Mouse (Mus musculus) neural tube, embryonic 11.5 days (tissue): ENCODE measurements around the gene Bin2. TPM values are rescaled to one million over a fixed set of nuclear protein-coding genes. Genes with fewer than 3 reads are reported as not detected.

Source experiments
- ATAC-seq: fragments of 200-750 bp; cut with Nextera tagmentation; 2 replicates; pipeline ENCODE4 v1.8.0; 2017; ENCODE audit warnings: moderate number of reproducible peaks, mild to moderate bottlenecking, moderate TSS enrichment, moderate library complexity; ENCODE audit not compliant: insufficient read depth, low FRiP score, low TSS enrichment
- DNase-seq: peaks from one replicate; pipeline ENCODE4 v3.0.0-alpha.2; 2015; ENCODE audit warnings: low spot score
- H3K27ac ChIP-seq: fragments of 300-500 bp; sonication (generic); 2 replicates; pipeline ENCODE4 v1.5.1; 2014; ENCODE audit warnings: low read depth, mild to moderate bottlenecking, low read length
- H3K27me3 ChIP-seq: fragments of 300-500 bp; sonication (generic); 2 replicates; pipeline ENCODE4 v1.6.1; 2014; ENCODE audit warnings: mild to moderate bottlenecking, low read length, mixed read lengths; ENCODE audit not compliant: control insufficient read depth, insufficient read depth
- H3K36me3 ChIP-seq: fragments of 300-500 bp; sonication (generic); 2 replicates; pipeline ENCODE4 v1.6.1; 2014; ENCODE audit warnings: mild to moderate bottlenecking, low read length, moderate library complexity, mixed read lengths; ENCODE audit not compliant: control insufficient read depth, insufficient read depth
- H3K4me1 ChIP-seq: fragments of 300-500 bp; sonication (generic); 2 replicates; pipeline ENCODE4 v1.6.1; 2014; ENCODE audit warnings: low read length, mixed read lengths; ENCODE audit not compliant: control insufficient read depth, insufficient read depth
- H3K4me2 ChIP-seq: fragments of 300-500 bp; sonication (generic); 2 replicates; pipeline ENCODE4 v1.6.1; 2014; ENCODE audit warnings: low read depth, mild to moderate bottlenecking, moderate library complexity
- H3K4me3 ChIP-seq: fragments of 300-500 bp; sonication (generic); 2 replicates; pipeline ENCODE4 v1.5.1; 2014; ENCODE audit warnings: low read depth, low read length
- H3K9ac ChIP-seq: fragments of 300-500 bp; sonication (generic); 2 replicates; pipeline ENCODE4 v1.6.1; 2014; ENCODE audit warnings: mild to moderate bottlenecking, low read length
- H3K9me3 ChIP-seq: fragments of 300-500 bp; sonication (generic); 2 replicates; pipeline ENCODE4 v1.6.1; 2016; ENCODE audit warnings: low read length; ENCODE audit not compliant: control insufficient read depth
- WGBS: fragments of 180-500 bp; shearing (Covaris S2); extraction: QIAGEN DNeasy Blood & Tissue Kit; methylation state at CpG from one replicate; pipeline ENCODE4 v1.1.7; 2014; 5-methylcytosine and 5-hydroxymethylcytosine counted together
- polyA plus RNA-seq: library from polyadenylated mRNA; unstranded; fragments of >200 nt; fragmentation: Nextera tagmentation; extraction: Ambion mirVana; gene quantifications from 2 replicates; pipeline ENCODE4 v1.2.1, GENCODE M21; 2014

Bin2 gene
- polyA plus RNA-seq, 1 experiment from 2014 or later, result 3.6 TPM

- H3K4me3 ChIP-seq, result no peak overlapping the region
- ATAC-seq, result no peak
- no peaks in the 10 kb centered on the region for H3K36me3 ChIP-seq
- no peak for DNase-seq
- no peaks in the 10 kb centered on the region for H3K9me3 ChIP-seq
- no peak overlapping the region for H3K4me2 ChIP-seq
- no peaks in the 10 kb centered on the region for H3K27me3 ChIP-seq
- whole genome bisulfite sequencing, result 83% methylated on average over 12 of the region's 12 CpGs
- H3K9ac ChIP-seq, result no peak overlapping the region
- no peaks in the 10 kb centered on the region for H3K4me1 ChIP-seq
- H3K27ac ChIP-seq, result no peak overlapping the region
Measured at GRCm38 (mm10) chr15:100678581-100678980, 9.2 kb upstream of the Bin2 start.

GRCm38 (mm10) chr15:100677675-100678074 is 8.3 kb upstream of the Bin2 start:
- Histone ChIP-seq H3K36me3 (no peaks in the 10 kb centered on the region), H3K4me1 (no peaks in the 10 kb centered on the region), H3K4me2 (no peak overlapping the region), H3K9ac (no peak overlapping the region), H3K9me3 (no peaks in the 10 kb centered on the region), H3K4me3 (no peak overlapping the region), H3K27me3 (no peaks in the 10 kb centered on the region), H3K27ac (no peak overlapping the region)
- 89% methylated on average over 8 of the region's 8 CpGs for WGBS
- ATAC-seq, result no peak
- DNase-seq, result no peak

- no peak for ATAC-seq
- no peak overlapping the region for H3K4me3 ChIP-seq
- no peaks in the 10 kb centered on the region for H3K36me3 ChIP-seq
- H3K9me3 ChIP-seq, result no peaks in the 10 kb centered on the region
- 83% methylated on average over 1 of the region's 1 CpGs for WGBS
- H3K27me3 ChIP-seq, result no peaks in the 10 kb centered on the region
- no peak overlapping the region for H3K9ac ChIP-seq
- H3K27ac ChIP-seq, result no peak overlapping the region
- no peak overlapping the region for H3K4me2 ChIP-seq
- no peaks in the 10 kb centered on the region for H3K4me1 ChIP-seq
- DNase-seq, result no peak
Measured at GRCm38 (mm10) chr15:100676521-100676920, 7.2 kb upstream of the Bin2 start.

DNA sequence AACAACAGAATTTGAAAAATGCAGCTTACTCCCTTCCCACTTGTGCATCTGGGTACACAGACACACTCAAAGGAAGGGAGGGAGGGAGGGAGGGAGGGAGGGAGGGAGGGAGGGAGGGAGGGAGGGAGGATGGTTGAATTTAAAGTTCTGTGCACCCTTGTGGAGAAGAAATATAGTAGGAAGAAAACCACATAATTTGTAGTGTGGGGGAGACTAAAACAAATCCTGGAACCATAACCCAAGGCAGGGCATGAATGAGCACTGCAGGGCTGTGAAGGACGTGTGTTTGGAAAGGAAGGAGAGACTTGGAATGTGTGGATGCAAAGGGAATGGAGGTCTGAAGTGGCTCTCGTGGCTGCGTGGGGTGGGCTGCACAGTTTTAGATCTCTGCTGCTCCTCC is 6.1 kb upstream of the Bin2 start:
- ATAC-seq (no peak), DNase-seq (no peak)
- Histone ChIP-seq H3K36me3 (no peaks in the 10 kb centered on the region), H3K27ac (no peak overlapping the region), H3K4me3 (no peak overlapping the region), H3K4me1 (no peaks in the 10 kb centered on the region), H3K27me3 (no peaks in the 10 kb centered on the region), H3K9me3 (no peaks in the 10 kb centered on the region), H3K9ac (no peak overlapping the region), H3K4me2 (no peak overlapping the region)
- WGBS, result 69% methylated on average over 3 of the region's 3 CpGs

DNA sequence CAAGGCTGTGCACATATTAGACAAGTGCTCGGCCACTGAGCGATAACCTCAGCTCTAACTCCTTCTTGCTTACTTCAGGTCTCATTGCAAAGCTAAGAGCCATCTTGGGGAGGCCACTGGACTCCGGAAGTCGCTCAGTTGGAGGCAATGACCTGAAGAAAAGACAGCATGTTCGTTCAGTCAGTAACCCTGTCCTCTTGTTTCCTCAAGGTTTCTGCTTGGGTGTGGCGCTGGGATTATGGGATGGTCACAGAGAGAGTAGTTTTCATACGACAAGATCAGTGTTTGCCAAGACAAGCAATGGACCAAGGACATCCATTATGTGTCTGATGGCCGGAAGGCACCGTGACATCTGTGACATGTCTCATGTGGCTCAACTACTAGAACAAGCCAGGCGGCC is 5.2 kb upstream of the Bin2 start:
- Histone ChIP-seq H3K4me1 (no peaks in the 10 kb centered on the region), H3K27me3 (no peaks in the 10 kb centered on the region), H3K4me3 (no peak overlapping the region), H3K27ac (no peak overlapping the region), H3K36me3 (no peaks in the 10 kb centered on the region), H3K9ac (no peak overlapping the region), H3K9me3 (no peaks in the 10 kb centered on the region), H3K4me2 (no peak overlapping the region)
- 86% methylated on average over 10 of the region's 10 CpGs for WGBS
- no peak for ATAC-seq
- DNase-seq, result no peak

DNA sequence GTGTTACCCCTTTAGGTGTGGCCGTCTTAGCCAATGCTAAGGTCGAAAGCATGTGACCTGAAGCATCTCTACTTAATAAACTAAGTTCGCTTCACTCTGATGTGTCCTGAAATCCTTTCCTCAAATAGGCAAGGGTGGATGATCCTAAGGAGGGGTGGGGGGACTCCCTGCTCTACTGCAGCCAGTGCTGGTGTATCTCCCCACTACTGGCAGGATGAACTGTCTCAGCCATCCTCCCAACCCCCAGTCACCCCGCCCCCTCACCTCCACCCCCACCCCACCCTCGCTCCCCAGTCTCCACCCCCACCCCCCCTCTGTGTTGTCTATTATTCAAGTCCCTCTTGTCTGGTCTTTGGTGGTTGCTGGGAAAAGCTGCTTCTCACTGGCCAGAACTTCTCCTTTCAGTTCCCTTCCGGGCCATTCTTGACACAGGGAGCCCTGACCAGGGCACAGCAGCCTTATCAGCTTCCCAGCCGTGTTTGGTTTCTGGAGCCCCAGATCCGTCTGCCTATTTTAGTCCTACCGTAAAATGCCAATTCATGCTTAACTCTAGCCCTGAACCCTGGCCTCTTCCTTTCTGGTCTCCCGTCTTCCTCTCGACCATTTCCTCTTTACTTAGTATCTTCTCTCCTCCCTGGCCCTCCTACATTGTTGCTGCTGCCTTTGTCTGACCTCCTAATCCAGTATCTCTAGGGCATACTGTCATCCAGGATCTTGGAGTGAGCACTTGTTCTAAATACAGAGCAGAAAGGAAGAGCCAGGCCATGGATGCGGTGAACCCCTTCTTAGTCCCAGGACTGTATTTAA is 4.4 kb upstream of the Bin2 start:
- Histone ChIP-seq H3K4me2 (no peak overlapping the region), H3K4me3 (no peak overlapping the region), H3K27me3 (no peaks in the 10 kb centered on the region), H3K36me3 (no peaks in the 10 kb centered on the region), H3K27ac (no peak overlapping the region), H3K4me1 (no peaks in the 10 kb centered on the region), H3K9me3 (no peaks in the 10 kb centered on the region), H3K9ac (no peak overlapping the region)
- ATAC-seq (no peak), DNase-seq (no peak)
- WGBS, result 48% methylated on average over 11 of the region's 12 CpGs

GRCm38 (mm10) chr15:100670833-100671232 is 1.5 kb upstream of the Bin2 start:
- no peak for ATAC-seq
- no peaks in the 10 kb centered on the region for H3K9me3 ChIP-seq
- 0 out of 2 replicates have a peak, but pooled peaks cover 3% of the 10 kb centered on the region for H3K4me1 ChIP-seq
- no peaks in the 10 kb centered on the region for H3K27me3 ChIP-seq
- H3K4me2 ChIP-seq, result no peak overlapping the region
- no peak overlapping the region for H3K4me3 ChIP-seq
- no peak overlapping the region for H3K27ac ChIP-seq
- H3K36me3 ChIP-seq, result no peaks in the 10 kb centered on the region
- 69% methylated on average over 5 of the region's 5 CpGs for WGBS
- no peak for DNase-seq
- no peak overlapping the region for H3K9ac ChIP-seq

- Histone ChIP-seq H3K9me3 (no peaks in the 10 kb centered on the region), H3K36me3 (no peaks in the 10 kb centered on the region), H3K9ac (no peak overlapping the region), H3K27ac (no peak overlapping the region), H3K4me2 (no peak overlapping the region), H3K4me3 (no peak overlapping the region), H3K27me3 (no peaks in the 10 kb centered on the region), H3K4me1 (0 out of 2 replicates have a peak, but pooled peaks cover 3% of the 10 kb centered on the region)
- WGBS, result 74% methylated on average over 8 of the region's 8 CpGs
- no peak for ATAC-seq
- no peak for DNase-seq
Measured at GRCm38 (mm10) chr15:100670004-100670403, 651 bp upstream of the Bin2 start.

- 82% methylated on average over 5 of the region's 5 CpGs for WGBS
- Histone ChIP-seq H3K9me3 (no peaks in the 10 kb centered on the region), H3K4me1 (0 out of 2 replicates have a peak, but pooled peaks cover 3% of the 10 kb centered on the region), H3K9ac (no peak overlapping the region), H3K36me3 (no peaks in the 10 kb centered on the region), H3K27ac (no peak overlapping the region), H3K4me3 (no peak overlapping the region), H3K27me3 (no peaks in the 10 kb centered on the region), H3K4me2 (no peak overlapping the region)
- no peak for DNase-seq
- no peak for ATAC-seq
Measured at GRCm38 (mm10) chr15:100667871-100668545, 1.3 kb downstream of the Bin2 start.
